Comparison of ENCODE assay signal across 30 mouse cellular contexts in the genomic region with DNA sequence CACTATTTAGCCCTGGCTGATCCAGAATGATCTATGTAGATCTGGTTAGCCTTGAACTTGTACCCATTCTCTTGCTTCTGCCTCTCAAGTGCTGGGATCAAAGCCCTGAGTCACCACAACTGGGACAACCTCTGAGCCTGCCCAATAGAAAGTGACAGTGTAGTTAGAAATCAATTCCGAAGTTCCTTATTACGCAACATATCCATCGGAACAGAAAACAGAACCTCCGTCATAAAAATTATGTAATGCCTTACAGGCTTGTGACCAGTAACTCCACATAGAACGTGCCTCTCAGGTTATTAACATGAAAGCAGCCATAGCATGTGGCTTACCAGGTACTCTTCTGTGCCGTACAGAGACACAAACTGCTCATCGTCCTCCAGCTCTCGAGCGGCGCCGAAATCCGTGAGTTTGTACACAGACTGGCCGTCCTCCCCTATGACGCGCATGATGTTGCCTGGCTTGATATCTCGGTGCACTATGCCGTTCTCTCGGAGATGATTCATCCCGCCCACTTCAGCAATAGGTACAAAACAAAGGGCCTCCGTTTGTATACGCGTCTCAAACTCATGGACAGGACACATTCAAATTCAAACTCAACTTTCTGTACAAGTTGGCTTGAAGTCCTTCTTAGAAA. TPM values are rescaled to one million over a fixed set of nuclear protein-coding genes. Genes with fewer than 3 reads are reported as not detected.
DNase-seq lines count a peak whose midpoint lies in the region; ATAC-seq and TF ChIP-seq lines count a peak whose summit lies in the region.
"Had no signal": no experiment of that assay in that cellular context is flagged by ENCODE, and none has a peak within 500 bp of the region (broad histone marks: within the 10 kb centered on the region; RNA-seq: fewer than 3 reads in every experiment).

No protein-coding gene starts in this region.

- no peak for ATAC-seq in erythroblast, adult 5-6 weeks (replicated peaks; ENCODE audit: low FRiP score, poor library complexity, severe bottlenecking)
- ATAC-seq: activated CD4-positive, CD25-positive, alpha-beta regulatory T cell, adult 4 months; forebrain, postnatal 0 days; inflammation-experienced regulatory T-cells, adult 6 months; midbrain, embryonic 13.5 days had no signal

- TF ChIP-seq POLR2A in small intestine, adult 2 months (IDR thresholded peaks at IDR 0.05; ENCODE audit: low read depth, low read length), result no peak

- H3K9me3 ChIP-seq in limb, embryonic 10.5 days (replicated peaks), result no peaks in the 10 kb centered on the region
- H3K9me3 ChIP-seq: embryonic facial prominence, embryonic 13.5 days; hindbrain, embryonic 13.5 days; lung, embryonic 15.5 days; midbrain, embryonic 13.5 days; stomach, embryonic 15.5 days had no signal

- intact Hi-C loops in gastrocnemius, postnatal 36 days (cut with DNase I), result no loop called here

- H3K27me3 ChIP-seq in limb, embryonic 10.5 days (ENCODE audit: low read depth, poor library complexity, severe bottlenecking), result no peaks in the 10 kb centered on the region
- H3K27me3 ChIP-seq in small intestine, adult 2 months (ENCODE audit: control insufficient read depth, insufficient read depth, low read length), result no peaks in the 10 kb centered on the region
- H3K27me3 ChIP-seq: embryonic facial prominence, embryonic 13.5 days; hindbrain, embryonic 13.5 days; lung, embryonic 15.5 days; midbrain, embryonic 13.5 days; stomach, embryonic 15.5 days had no signal

- H3K4me1 ChIP-seq in limb, embryonic 10.5 days, result 0 out of 2 replicates have a peak, but pooled peaks cover 5% of the 10 kb centered on the region
- H3K4me1 ChIP-seq in small intestine, adult 2 months (ENCODE audit: control insufficient read depth, insufficient read depth, insufficient read length, low read length), result peaks cover 2% of the 10 kb centered on the region; the same call in 1 of the 2 replicates
- H3K4me1 ChIP-seq: lung, embryonic 15.5 days; stomach, embryonic 15.5 days had no signal

- H3K36me3 ChIP-seq in limb, embryonic 10.5 days, result peaks cover 72% of the 10 kb centered on the region
- peaks cover 59% of the 10 kb centered on the region for H3K36me3 ChIP-seq in small intestine, adult 2 months (ENCODE audit: control insufficient read depth, insufficient read depth, low read length)

- no peak overlapping the region for H3K4me3 ChIP-seq in limb, embryonic 10.5 days
- H3K4me3 ChIP-seq in small intestine, adult 2 months (ENCODE audit: low read depth, low read length), result no peak overlapping the region
- H3K4me3 ChIP-seq: embryonic facial prominence, embryonic 13.5 days; erythroblast, embryonic 14.5 days; hindbrain, embryonic 13.5 days; lung, embryonic 15.5 days; midbrain, embryonic 13.5 days; stomach, embryonic 15.5 days had no signal

- peak; percentile 82 for DNase-seq in heart, adult 11 months
- DNase-seq in heart, postnatal 4 days, result no peak
- peak; percentile 23 for DNase-seq in brain, adult 2 months (ENCODE audit: low read depth, low spot score)
- peak; percentile 21 for DNase-seq in limb, embryonic 10.5 days (ENCODE audit: low spot score)
- DNase-seq in T-cell, adult 2 months (ENCODE audit: low spot score), result no peak
- DNase-seq in gastrocnemius, postnatal 36 days, result no peak
- DNase-seq: adrenal gland, postnatal 25 days; cerebellum, adult 9-11 months; forebrain, postnatal 0 days; gastrocnemius, postnatal 10 days; heart, adult 18-20 months; heart, postnatal 36 days; kidney, adult 8-10 months; kidney, postnatal 4 days; layer of hippocampus, postnatal 36 days; liver; lung, postnatal 36 days; retina, postnatal 1 day; right cerebral cortex, postnatal 14 days had no signal

- TF ChIP-seq CTCF in small intestine, adult 2 months (IDR thresholded peaks at IDR 0.05; ENCODE audit: extremely low read depth, insufficient read length, insufficient replicate concordance, low read depth, low read length), result no peak

- 97% methylated on average over 22 of the region's 22 CpGs for WGBS in limb, embryonic 10.5 days
- WGBS in small intestine, adult 2 months, result 82% methylated on average over 22 of the region's 22 CpGs

- no peak overlapping the region for H3K27ac ChIP-seq in limb, embryonic 10.5 days
- peak overlapping the region; percentile 67 for H3K27ac ChIP-seq in small intestine, adult 2 months (ENCODE audit: insufficient read depth, low read depth, low read length)
- H3K27ac ChIP-seq: embryonic facial prominence, embryonic 13.5 days; hindbrain, embryonic 13.5 days; kidney, postnatal 0 days; lung, embryonic 15.5 days; midbrain, embryonic 13.5 days; stomach, embryonic 15.5 days had no signal

RNA-seq across cellular contexts. Expression of a gene that starts 15.0 kb away (rescaled TPM):
- 10 to 100 TPM; 18.7 to 26.8 TPM for total RNA-seq in heart, postnatal 4 days (2021)
- 25.1 and 29.9 TPM in 2 replicates for polyA plus RNA-seq in limb, embryonic 10.5 days (2016; fragmentation: Nextera tagmentation; extraction: Ambion mirVana)
- 4.1 and 10.2 TPM in 2 replicates for polyA plus RNA-seq in small intestine, adult 2 months (2012; rRNA removed)
- 57.1 and 60.0 TPM in 2 replicates for total RNA-seq in erythroblast, adult 5-6 weeks (2015; ENCODE audit: low replicate concordance)
- 105 and 141 TPM in 2 replicates for total RNA-seq in erythroblast, adult 5-6 weeks (2017; ENCODE audit: low replicate concordance)
- total RNA-seq in gastrocnemius, postnatal 36 days (2021), result 10 to 100 TPM in 1 of 2 experiments, 1 to 10 TPM in 1; 9.8 to 11.9 TPM

RNA-seq across cellular contexts. Expression of a gene that starts 54.5 kb away (rescaled TPM):
- 10 to 100 TPM; 32.3 to 38.0 TPM for total RNA-seq in heart, postnatal 4 days (2021)
- polyA plus RNA-seq in limb, embryonic 10.5 days (2016; fragmentation: Nextera tagmentation; extraction: Ambion mirVana), result 58.0 and 63.7 TPM in 2 replicates
- polyA plus RNA-seq in small intestine, adult 2 months (2012; rRNA removed), result 34.9 and 35.3 TPM in 2 replicates
- total RNA-seq in erythroblast, adult 5-6 weeks (2015; ENCODE audit: low replicate concordance), result 16.1 and 19.2 TPM in 2 replicates
- 26.0 and 43.5 TPM in 2 replicates for total RNA-seq in erythroblast, adult 5-6 weeks (2017; ENCODE audit: low replicate concordance)
- 10 to 100 TPM; 19.1 to 19.3 TPM for total RNA-seq in gastrocnemius, postnatal 36 days (2021)

Comparison
In these comparisons a context has a peak if more than half of its experiments do, and no peak if none do; other contexts are left out.
1. DNase-seq: peak in heart, adult 11 months (single experiment), brain, adult 2 months (single experiment) and limb, embryonic 10.5 days (single experiment); none in heart, postnatal 4 days (single experiment), T-cell, adult 2 months (single experiment) and gastrocnemius, postnatal 36 days (0 of 2).